Mouse (Mus musculus) left cerebral cortex, adult 8-10 months (tissue): ENCODE measurements at regions not wholly inside any gene's neighbourhood (a gene's known extent, or its start where the extent isn't known, plus 50 kb on each side); places are given as distances from the start of the nearest gene placed in this dataset.
A peak's percentile ranks its signal among the peaks of the same experiment; 100 is the strongest.

Source experiments
- DNase-seq, 2 experiments: peaks; one replicate each; pipeline ENCODE4 v3.0.0; 2022; ENCODE audit warnings: low spot score in 2 of 2

DNA sequence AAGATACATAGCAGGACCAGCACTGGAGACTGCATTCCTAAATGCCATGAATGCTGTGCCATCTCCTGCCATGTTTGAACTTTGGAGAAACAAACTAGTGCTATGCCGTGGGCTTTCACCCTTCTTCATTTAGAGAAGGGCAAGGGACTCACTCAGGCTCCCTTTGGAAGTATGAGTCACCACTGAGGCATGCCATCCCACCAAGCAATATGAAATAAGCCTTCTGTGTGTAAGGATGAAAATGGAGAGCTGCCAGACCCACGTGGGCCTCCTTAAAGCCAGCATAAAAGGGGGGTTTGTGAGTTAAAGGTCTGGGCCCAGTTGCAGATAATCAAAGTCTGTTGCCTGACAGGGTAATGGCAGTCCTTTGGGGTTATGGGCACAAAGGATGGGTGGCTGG lies 159.0 kb downstream of the H2al1j start:
- no peak for DNase-seq

DNA sequence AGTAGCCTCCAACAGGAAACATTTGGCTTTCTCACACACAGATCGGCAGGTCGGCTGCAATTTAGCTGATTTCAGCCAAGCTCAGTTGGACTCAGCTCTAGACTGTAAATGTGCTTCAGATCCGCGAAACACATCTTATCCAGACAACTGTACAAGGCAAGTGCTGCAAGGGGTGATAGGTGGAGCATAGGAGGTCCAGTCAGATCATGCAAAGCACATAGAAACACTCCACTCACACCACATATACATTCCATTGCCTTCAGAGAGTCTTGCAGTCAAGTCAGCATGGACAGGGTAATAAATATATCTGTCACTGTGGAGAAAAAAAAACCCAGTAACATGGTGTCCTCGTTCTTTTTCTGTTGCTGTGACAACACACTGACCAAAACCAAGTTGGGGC lies 160.3 kb downstream of the H2al1j start:
- no peak for DNase-seq

DNA sequence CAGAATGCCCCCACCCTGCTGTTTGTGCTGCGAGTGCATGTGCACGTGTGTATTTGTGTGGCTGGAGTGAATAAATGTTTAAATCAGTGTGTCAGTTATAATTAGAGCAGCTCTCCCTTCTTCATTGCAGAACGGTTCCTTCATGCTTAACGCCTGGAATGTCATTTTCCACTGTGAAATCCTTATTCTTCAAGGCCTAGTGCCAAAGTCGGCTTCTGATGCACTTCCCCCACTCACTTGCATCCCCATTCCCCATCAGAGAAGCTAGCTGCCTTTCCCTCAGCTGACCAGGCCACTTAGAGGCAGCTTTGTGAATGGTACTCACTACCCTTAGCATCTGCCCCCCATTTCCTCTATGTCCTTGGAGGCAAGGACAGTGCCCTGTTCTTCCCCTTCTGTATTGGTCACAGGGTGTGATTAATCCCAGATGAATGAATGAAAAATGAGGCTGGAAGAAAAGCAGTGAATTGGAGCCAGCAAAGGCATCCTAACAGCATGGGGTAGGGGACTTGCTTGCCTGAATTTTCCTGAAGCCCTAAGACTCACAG lies 162.6 kb downstream of the H2al1j start:
- DNase-seq, result no peak

DNA sequence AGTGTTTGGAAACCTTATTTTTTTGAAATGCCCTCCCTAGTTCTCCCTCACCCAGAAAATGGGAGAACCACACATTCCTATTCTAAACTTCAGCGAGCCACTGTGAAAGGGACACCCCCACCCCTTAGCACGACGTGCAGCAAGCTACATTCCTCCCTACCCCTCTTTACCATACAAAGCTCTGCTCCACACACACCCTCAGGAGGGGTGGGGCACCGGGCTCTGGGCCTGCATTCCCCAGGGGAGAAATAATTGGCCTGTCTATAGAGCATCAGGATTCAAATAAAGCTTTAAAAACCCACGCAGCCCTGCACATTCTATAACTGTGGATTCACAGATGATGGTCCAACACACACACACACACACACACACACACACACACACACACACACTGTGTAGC lies 163.6 kb downstream of the H2al1j start:
- no peak for DNase-seq

DNA sequence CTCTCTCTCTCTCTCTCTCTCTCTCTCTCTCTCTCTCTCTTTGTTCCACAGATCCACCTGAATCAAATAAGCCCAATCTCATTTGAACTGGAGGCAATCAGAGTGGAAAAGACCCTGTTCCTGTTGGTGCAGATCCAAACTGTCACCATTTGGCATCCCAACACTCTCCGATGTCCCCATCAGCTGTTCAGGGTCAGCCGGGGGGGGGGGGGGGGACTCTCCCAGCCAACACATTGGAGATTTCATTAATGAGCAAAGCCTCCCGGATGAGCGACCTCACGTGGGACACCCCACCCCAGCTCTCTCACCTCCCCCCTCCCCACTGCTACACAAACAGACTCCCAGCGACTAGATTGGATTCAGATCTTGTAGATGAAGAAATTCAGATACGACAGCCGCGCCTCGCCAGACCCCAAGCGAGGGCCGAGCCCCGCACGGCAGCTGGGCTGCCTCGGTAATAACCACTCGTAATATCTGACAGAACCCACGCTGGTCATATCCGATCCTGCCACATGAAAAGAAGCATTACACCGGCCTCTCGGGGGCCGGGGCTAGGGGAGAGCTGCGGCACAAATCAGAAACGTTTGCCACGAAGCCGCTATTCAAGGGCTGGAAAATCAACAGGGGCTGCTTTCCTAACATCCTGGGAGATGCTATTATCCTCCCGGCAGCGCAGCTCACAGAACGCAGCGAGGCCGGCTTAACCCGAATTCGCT lies 164.2 kb downstream of the H2al1j start:
- DNase-seq, result no peak

DNA sequence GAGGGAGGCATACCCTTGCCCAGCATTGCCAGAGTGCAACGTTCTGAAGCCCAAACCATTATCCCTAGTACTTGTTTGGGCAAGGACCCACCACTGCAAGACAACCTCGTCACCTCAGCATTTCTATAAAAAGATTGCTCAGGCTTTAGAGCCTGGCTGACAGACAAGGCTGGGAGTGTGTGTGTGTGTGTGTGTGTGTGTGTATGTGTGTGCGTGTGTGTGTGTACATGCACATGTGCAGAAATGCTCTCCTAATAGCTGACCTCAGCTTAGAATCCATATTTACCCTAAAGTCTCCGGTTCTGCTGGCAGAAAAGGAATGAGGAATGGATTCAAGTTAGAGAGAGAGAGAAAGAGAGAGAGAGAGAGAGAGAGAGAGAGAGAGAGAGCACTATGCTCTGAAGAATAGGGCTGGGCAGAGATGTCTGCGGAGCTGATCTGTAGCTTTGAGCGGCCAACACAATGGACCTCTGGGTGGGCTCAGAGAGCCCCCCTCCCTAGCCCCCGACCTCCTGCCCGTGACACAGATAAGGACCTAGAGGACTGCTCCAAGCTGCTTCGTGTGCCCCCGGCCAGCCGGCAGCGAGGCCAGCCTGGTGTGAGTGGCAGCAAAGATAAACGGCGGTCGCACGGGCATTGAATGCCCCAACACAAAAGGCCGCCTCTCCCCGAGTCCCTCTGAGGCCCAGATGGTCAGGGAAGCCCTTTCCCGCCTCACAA lies 166.1 kb downstream of the H2al1j start:
- DNase-seq, result no peak

DNA sequence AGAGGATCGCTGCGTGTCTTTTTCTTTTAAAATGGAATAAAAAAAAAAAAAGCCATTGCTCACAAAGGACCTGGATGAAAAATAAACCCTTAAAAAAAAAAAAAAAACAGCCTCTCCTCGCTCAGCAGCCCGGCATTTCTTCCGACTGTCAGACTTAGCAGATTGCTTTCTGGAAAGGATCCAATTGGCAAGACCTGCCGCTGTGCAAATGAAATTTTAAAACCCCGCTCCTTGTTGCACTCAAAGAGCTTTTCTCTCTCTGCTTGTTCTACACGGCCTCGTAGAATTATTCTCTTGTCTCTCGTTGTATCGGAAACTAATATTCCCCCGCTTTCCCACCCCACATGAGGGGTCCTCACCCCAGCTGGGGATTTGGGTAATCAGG lies 166.6 kb downstream of the H2al1j start:
- DNase-seq, result peak in 1 of 2 experiments; percentile 26

DNA sequence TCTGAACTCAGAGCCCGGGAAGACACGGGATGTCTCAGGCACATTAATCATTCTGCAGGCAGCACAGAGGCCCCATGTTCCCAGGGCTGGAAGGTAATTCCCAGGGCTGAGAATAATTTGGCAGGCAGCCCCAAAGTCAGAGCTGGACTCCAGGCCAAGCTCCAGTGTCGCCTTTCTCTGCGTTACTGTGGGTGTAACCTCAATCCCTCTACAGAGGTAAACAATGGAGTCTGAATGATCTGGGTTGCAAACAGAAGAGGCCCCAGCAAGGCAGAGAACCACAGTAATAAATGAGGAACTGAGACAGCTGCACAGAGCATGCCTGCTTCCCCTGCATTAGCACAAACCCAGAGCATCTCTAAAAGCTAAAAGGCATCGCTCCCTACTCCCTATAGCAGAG lies 184.8 kb downstream of the H2al1j start:
- no peak for DNase-seq

DNA sequence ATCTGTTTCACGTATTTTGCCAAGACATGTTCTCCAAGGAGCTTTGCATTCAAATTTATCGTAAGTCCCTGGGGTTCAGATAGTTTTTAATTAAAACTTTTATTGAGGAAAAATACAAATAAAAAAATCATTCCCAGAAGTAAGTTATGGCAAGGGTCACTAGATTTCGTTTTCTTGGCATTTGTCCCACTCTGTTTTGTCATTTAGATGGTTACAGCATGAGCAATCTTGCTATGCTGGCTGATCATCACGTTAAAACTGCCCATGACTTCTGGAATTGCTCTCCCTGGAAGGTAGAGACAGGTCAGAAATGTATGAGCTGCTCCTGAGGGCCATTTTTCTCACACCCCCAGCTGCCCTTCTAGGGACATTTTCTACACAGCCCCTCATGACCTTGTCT lies 185.3 kb downstream of the H2al1j start:
- DNase-seq, result no peak

DNA sequence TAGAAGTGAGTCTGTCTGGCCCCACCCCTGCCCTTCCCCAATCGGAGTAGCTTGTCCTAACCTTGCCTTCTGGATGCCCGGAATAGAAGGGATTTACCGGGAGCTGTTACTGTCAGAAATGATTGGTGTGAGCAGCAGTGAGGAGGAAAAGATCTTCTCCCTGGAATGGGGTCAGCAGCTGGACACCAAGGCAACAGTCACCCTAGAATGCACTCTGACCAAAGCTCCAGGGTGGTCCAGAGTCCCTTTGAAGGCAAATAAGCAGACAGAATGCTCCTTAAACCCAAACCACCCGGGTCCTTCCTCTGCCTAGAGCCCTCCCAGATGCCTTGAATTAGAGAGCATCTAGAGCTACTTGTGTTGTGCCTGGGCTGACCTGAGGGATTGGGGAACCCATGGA lies 196.2 kb downstream of the H2al1j start:
- DNase-seq, result no peak

DNA sequence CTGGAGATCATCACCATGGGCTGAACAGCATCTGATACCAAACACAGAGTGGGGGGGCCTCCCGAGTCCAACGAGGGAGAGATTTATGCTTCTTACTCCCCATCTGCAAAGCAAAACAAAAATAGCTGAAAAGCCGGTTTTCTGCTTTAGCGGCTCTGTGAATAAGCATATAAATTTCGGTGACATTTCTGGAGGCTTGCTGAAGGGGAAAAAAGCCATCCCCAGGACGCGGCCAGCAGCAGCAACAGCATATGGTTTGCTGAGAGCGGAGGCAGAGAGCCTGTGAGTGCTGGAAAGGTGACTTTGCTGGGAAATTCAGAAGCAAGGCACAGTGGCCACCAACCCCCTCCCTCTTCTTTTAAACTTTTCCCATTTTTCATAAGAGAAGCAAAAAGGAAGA lies 197.7 kb downstream of the H2al1j start:
- peak in 1 of 2 experiments; percentile 22 for DNase-seq

DNA sequence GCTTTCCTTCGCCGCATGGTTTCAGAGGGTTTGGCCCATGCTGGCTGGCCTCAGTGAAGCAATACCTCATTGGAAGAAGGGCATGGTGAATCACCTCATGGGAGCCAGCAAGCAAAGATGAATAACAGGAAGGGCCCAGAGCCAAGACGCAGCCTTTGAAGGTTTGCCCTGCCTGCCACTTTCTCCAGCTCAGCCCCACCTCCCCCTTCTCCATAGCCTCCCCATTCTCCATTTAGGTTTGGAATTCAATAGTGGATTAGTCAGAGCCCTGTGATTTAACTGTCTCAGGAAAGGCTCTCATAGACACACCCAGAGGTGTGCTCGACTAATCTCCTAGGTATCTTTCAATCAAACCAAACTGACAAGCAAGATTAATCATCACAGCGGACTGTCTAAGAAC lies 201.0 kb downstream of the H2al1j start:
- DNase-seq, result no peak

DNA sequence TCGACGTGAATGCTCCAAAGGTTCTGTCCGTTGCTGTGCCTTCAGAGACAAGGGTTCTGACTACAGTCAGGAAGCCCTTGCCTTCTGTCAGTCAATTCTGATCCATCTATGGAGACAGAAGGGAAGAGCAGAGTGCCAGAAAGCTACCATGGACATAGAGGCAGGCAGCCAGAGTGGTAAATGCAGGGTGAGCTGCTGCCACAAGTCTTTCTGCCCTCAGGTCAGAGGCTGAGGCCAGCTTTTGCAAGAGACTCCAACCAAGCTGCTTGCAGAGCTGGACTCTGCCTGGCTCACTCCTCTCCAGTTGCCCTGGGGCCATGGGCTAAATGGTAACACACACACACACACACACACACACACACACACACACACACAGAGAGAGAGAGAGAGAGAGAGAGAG lies 201.6 kb downstream of the H2al1j start:
- DNase-seq, result no peak

DNA sequence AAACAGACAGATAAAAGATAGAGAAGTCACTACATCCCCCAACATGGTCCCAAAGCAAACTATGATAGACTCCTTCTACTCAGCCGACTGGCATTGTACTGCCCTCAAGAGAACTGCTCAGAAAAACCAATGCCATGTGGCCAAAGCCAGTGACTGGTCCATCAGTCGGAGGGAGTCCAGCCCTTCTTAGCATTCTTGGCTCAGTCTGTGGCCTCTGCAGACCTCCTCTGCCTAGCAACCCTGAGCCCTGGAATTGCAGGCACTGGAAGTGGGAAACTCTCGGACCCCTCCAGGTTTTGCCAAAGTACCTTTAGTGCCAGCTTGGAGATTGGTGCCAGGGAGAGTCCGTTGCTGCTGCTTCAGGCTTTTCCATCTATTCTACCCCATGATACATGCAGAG lies 205.2 kb downstream of the H2al1j start:
- DNase-seq, result no peak

DNA sequence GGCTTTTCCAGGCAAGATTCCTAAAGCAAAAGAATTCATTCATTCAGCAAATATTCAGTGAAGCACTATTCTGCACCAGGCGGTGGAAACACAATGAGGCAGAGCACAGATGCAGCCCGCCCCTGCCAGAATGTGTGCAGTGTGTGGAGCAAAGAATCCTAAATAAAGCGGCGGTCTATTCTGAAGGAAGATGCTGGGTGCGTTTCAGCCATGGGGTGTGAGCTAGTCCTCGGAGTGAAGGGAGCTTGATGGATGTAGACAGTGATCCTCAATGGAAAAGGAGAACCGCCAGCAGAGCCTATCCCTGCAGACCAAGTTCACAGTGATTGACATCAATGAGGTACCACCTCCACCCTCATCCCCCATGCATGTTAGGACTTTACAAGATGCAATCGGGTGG lies 206.2 kb downstream of the H2al1j start:
- DNase-seq, result peak in 1 of 2 experiments; percentile 15

DNA sequence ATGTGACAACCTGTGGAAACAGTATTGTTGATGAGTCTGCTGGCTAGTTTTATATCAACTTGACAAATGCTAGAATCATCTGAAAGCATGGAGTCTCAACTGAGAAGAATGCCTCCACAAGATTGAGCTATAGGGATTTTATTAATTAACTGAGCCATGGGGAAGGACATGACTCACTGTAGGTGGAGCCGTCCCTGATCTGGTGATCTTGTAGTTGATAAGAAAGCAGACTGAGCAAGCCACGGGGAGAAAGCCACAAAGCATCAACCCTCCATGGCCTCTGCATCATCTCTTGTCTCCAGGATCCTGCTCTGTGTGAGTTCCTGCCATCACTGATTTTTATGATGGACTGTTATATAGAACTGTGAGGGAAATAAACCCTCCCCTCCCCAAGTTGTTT lies 213.4 kb downstream of the H2al1j start:
- no peak for DNase-seq

DNA sequence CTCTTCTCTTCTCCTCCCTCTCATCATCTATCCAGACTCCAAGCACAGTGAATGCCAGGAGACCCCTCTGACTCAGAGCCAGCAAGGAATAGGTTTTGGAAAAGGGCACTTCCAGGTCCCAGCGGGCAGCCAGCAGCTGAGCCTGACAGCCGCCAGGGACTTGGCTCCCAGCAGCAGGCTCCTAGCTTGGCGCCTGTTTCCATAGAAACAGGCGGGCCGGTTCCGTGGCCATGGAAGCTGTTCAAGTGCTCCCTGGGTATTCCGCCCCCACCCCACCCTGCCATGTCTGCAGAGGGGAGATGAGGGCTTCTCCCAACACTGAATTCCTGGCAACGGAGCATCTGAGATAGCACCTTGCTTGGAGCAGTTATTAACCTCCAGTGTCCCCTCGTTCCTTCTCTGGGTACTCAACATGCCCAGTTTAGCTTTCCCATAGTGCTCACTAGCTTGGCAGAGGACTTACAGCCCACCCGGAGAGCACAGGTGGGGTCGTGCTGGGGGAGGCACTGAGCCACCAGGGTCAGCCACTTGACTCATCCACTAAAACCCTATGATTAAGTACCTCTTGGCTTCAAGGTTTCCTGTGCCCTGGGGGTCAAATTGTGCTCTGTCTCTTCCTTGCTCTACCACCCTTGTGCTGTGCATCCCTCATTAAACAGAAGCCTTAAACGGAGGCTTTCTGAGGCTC lies 222.7 kb downstream of the H2al1j start:
- no peak for DNase-seq

DNA sequence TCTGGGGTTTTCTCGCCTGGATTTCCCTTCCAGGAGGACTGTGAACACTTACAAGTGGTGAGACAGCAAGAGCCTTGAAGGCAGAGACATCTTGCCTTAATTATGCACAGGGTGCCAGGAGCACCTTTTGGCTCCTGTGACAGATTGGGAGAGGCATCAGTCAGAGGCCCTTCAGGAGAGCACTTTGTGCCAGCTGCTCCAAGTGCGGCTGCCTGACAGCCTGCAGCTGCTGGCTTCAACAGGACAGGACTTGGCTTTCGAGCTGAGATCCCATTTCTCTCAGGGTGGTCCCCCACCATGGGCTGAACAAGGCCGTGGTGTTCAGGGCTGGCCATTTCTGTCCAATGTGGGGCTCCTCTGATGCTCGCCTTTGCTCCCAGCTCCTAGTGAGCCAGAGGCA lies 224.6 kb downstream of the H2al1j start:
- DNase-seq, result no peak

DNA sequence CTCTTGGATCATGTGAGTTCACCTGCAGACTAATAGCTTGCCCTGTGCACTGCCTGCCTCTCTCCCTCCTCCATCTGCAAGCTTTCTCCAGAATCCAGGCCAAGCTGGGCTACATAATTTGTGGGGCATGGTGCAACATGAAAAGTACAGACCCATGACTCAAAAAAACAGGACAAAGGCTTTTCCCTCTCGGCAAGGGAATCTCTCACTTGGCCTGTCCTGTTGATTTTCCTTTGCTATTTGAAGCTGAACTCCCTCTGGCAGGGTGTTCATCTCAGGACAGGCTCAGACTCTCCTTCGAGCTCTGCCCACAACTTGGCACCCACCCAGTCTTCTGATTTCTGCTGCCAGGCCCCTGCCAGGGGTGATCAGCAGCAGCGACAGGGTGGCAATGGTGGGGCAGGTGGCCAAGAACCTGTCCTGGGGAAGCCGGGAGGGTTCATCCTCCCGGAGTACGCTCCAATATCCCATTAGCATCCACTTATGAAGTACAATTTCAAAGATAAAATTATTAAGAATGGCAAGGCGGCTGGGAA lies 227.5 kb downstream of the H2al1j start:
- no peak for DNase-seq

DNA sequence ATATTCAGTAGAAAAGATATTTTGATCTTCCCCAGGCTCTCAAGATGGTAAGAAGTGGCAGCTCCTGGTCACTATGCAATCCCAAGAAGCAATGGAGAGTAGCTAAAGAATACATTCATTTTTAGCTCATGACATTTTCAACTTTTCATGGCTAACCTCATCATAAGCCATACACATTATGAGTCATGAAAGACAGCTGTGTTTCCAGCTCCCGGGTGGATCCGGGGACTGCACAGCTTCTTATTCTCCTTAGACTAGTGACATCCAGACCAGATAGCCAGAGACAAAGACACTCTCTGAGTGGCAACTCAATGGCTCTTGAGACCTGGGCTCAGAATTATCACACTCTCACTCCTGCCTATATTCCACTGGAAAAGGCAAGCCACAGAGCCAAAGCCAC lies 230.6 kb downstream of the H2al1j start:
- DNase-seq, result no peak

DNA sequence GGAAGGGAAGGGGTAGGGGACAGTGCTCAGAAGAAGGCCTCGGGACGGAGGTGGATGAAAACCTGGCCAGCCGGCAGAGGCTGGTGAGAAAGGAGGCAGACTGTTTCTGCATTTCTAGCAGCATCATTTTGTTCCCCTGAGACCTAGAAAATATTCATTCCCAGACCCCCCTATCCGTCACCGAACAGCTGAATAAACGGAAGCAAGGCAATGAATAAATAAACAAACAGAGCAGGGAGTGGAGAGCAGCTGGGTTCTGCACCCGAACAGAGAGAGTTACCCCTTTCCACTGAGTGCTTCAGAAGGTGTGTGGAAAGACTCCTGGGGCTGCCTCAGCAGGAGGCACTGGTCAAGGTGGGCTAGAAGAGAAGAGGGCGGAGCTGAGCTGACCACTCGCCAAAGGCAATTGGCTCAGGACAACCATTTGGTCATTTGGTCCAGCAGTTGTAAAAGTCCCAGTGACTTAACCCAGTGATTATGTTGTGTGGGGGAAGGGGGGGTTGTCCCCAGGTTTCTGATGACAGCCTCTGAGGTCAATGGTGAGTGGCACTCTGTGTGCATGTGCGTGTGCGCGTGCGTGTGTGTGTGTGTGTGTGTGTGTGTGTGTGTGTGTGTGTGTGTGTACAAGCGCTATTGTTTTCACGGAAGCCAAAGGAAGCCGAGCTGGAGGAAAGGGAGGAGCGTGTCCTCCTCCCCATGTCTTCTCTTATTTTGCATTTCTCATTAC lies 233.1 kb downstream of the H2al1j start:
- DNase-seq, result no peak

DNA sequence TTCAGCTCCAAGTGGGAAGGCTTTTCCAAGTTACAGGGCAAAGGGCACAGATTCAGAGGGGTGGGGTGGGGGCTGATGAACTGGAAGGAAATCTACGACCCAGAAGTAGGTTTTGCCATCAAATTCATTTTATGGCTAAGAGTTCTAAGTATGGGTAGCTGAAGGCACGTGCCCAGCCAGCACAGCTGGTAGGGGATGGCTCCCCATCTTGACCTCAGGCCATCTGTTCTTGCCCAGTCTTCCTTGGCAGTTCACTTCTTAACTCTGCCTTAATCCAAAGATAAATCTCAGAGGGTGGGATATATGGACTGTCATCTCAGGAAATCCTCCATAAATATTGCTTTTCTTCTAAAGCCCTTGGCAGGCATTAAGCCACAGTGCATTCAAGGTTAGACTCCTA lies 238.3 kb downstream of the H2al1j start:
- no peak for DNase-seq
